Mouse (Mus musculus): ENCODE measurements around the gene Hivep1.

DNA sequence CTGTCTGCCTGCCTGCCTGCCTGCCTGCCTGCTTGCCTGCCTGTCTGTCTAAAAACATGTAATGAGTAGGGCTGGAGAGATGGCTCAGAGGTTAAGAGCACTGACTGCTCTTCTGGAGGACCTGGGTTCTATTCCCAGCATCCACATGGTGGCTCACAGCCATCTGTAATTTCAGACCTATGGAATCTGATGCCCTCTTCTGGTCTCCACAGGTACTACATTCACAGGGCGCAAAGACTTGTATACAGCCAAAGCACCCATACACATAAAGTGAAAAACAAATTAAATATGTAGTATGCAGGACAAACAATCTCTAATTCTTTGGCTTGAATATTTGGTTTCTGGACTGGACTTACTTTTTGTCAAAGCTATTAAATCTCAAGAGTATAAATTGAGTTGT, 46.7 kb downstream of the Hivep1 start:
- no peak for TF ChIP-seq CTCF (IDR thresholded peaks at IDR 0.05; ENCODE audit: low read depth, low read length)
- no peak for TF ChIP-seq POLR2AphosphoS5 (IDR thresholded peaks at IDR 0.05; ENCODE audit: insufficient replicate concordance, low read depth, low read length)
- TF ChIP-seq GATA1 (IDR thresholded peaks at IDR 0.05; ENCODE audit: borderline replicate concordance, low read length): no peak

All from G1E (cell line).